Mouse (Mus musculus): ENCODE measurements at regions not wholly inside any gene's neighbourhood (a gene's known extent, or its start where the extent isn't known, plus 50 kb on each side); places are given as distances from the start of the nearest gene placed in this dataset. TPM values are rescaled to one million over a fixed set of nuclear protein-coding genes. Genes with fewer than 3 reads are reported as not detected.

DNA sequence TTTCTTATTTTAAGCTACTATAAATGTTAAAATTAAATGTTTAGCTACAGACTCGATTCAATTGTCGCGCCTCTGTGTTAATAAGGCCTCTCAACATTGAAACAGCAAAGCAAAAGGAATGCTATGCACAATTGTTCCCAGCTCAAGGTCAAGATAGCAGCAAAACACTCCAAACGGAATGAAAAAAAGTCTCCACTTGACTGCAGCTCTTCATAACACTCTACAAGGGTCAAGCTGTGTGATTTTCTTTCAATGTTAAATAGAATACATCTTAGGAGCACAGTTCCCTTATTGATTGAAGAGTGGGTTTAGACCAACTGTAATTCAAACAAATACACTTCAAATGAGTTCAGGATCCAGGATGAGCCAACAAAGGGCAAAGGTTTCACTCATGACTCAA, 63.9 kb upstream of the Gm11146 start:
- Histone ChIP-seq H3K9me3 (ENCODE audit: control insufficient read depth, low read length) (no peaks in the 10 kb centered on the region), H3K9ac (ENCODE audit: low read length) (no peak overlapping the region), H3K4me1 (replicated peaks; ENCODE audit: control insufficient read depth, insufficient read depth, low read length) (peaks cover 3% of the 10 kb centered on the region; the same call in 1 of the 2 replicates), H3K4me3 (ENCODE audit: low read depth, low read length) (no peak overlapping the region), H3K4me2 (ENCODE audit: low read depth, low read length, severe bottlenecking) (no peak overlapping the region), H3K36me3 (ENCODE audit: control insufficient read depth, insufficient read depth, low read length) (no peaks in the 10 kb centered on the region; the same call in 1 of the 2 replicates), H3K27me3 (ENCODE audit: control insufficient read depth, insufficient read depth, low read length) (no peaks in the 10 kb centered on the region), H3K27ac (ENCODE audit: low read depth, low read length) (no peak overlapping the region)
- 81% methylated on average over 4 of the region's 4 CpGs for WGBS
- no peak for DNase-seq (ENCODE audit: low spot score)
- no peak for ATAC-seq (replicated peaks; ENCODE audit: low FRiP score)

DNA sequence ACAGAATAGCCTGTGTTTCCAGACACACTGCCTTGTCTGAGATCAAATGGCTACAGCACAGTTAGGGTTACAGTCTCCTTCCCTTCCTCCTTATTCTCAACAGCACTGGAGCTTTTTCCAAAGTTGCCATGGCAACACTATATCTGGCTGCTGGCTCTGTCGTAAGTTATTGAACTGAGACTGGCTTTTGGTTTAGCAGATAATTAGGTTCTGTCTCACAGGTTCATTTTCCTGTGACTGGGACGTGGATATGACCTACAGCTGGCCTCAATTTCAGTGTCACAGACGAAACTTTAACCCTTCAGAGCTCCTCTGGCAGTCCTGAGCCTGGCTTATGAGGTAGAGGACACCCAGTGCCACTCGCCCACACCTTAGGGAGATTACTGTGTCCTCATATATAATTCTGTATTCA, 60.2 kb upstream of the Gm11146 start:
- no peaks in the 10 kb centered on the region for H3K36me3 ChIP-seq (ENCODE audit: control insufficient read depth, insufficient read depth, low read length)
- H3K9me3 ChIP-seq (ENCODE audit: control insufficient read depth, low read length), result no peaks in the 10 kb centered on the region
- DNase-seq (ENCODE audit: low spot score) (no peak), ATAC-seq (replicated peaks; ENCODE audit: low FRiP score) (peak; percentile 87)
- H3K4me2 ChIP-seq (ENCODE audit: low read depth, low read length, severe bottlenecking), result no peak overlapping the region
- H3K27ac ChIP-seq (ENCODE audit: low read depth, low read length), result peak overlapping the region; percentile 55
- H3K4me1 ChIP-seq (replicated peaks; ENCODE audit: control insufficient read depth, insufficient read depth, low read length), result peaks cover 3% of the 10 kb centered on the region; the same call in 1 of the 2 replicates
- WGBS, result 15% methylated on average over 4 of the region's 4 CpGs
- no peak overlapping the region for H3K4me3 ChIP-seq (ENCODE audit: low read depth, low read length)
- no peaks in the 10 kb centered on the region for H3K27me3 ChIP-seq (ENCODE audit: control insufficient read depth, insufficient read depth, low read length)
- no peak overlapping the region for H3K9ac ChIP-seq (ENCODE audit: low read length)

DNA sequence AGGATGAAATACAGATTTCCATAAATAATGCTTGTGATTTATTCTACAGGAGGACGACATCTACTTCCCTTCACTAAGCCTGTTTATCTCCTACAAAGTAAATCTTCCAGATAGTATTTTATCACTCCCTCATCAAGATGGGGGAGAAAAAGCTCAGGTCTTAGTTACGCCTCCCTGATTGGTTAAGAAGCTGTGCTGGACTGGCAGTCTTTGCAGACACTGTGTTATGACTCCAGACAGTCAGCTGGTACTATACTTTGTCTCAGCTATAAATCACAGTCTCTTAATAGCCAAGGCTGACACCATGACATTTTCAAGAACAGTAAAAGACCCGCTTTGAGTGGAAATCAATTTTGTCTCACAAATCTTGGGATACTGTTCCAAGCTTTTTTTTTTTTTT, 51.4 kb upstream of the Gm11146 start:
- WGBS, result 84% methylated on average over 3 of the region's 3 CpGs

More for the DNA sequence above, 51.4 kb upstream of the Gm11146 start:
- no peak overlapping the region for H3K4me2 ChIP-seq (ENCODE audit: low read depth, low read length, severe bottlenecking)
- no peaks in the 10 kb centered on the region for H3K4me1 ChIP-seq (replicated peaks; ENCODE audit: control insufficient read depth, insufficient read depth, low read length)
- no peak overlapping the region for H3K4me3 ChIP-seq (ENCODE audit: low read depth, low read length)
- no peak for DNase-seq (ENCODE audit: low spot score)
- no peak overlapping the region for H3K9ac ChIP-seq (ENCODE audit: low read length)
- no peaks in the 10 kb centered on the region for H3K9me3 ChIP-seq (ENCODE audit: control insufficient read depth, low read length)
- H3K27me3 ChIP-seq (ENCODE audit: control insufficient read depth, insufficient read depth, low read length), result no peaks in the 10 kb centered on the region
- H3K36me3 ChIP-seq (ENCODE audit: control insufficient read depth, insufficient read depth, low read length), result no peaks in the 10 kb centered on the region
- H3K27ac ChIP-seq (ENCODE audit: low read depth, low read length), result no peak overlapping the region
- no peak for ATAC-seq (replicated peaks; ENCODE audit: low FRiP score)

Small RNA genes lying in the stretch of these regions (microRNA-seq; reads per million reads assigned to microRNA genes)
- gene Gm25025 (ENCODE audit: insufficient number of aligned reads), result not detected

All from forebrain, embryonic 11.5 days (tissue).